Mouse (Mus musculus) forebrain, embryonic 10.5 days (tissue): ENCODE data around the gene Ppp6r3. TPM values are rescaled to one million over a fixed set of nuclear protein-coding genes. Genes with fewer than 3 reads are reported as not detected.

Source experiments
- DNase-seq: peaks from one replicate; pipeline ENCODE4 v3.0.0-alpha.2; 2017; ENCODE audit warnings: low spot score; ENCODE audit errors: extremely low spot score
- H3K27ac ChIP-seq: fragments of 300-500 bp; sonication (generic); 2 replicates; pipeline ENCODE4 v1.5.1; 2016; ENCODE audit warnings: mild to moderate bottlenecking
- H3K27me3 ChIP-seq: fragments of 300-500 bp; sonication (generic); 2 replicates; pipeline ENCODE4 v1.6.1; 2016; ENCODE audit warnings: mild to moderate bottlenecking; ENCODE audit not compliant: poor library complexity, severe bottlenecking
- H3K36me3 ChIP-seq: fragments of 300-500 bp; sonication (generic); replicated peaks from 2 replicates; pipeline ENCODE4 v1.6.1; 2016; ENCODE audit warnings: mild to moderate bottlenecking, moderate library complexity
- H3K4me1 ChIP-seq: fragments of 300-500 bp; sonication (generic); 2 replicates; pipeline ENCODE4 v1.6.1; 2016
- H3K4me3 ChIP-seq: fragments of 300-500 bp; sonication (generic); 2 replicates; pipeline ENCODE4 v1.5.1; 2016; ENCODE audit warnings: mild to moderate bottlenecking, moderate library complexity
- H3K9me3 ChIP-seq: fragments of 300-500 bp; sonication (generic); 2 replicates; pipeline ENCODE4 v1.6.1; 2016; ENCODE audit warnings: mild to moderate bottlenecking, moderate library complexity
- whole genome bisulfite sequencing: fragments of 180-500 bp; shearing (Covaris S2); methylation state at CpG from one replicate; pipeline ENCODE4 v1.1.7; 2016; 5-methylcytosine and 5-hydroxymethylcytosine counted together
- polyA plus RNA-seq: library from polyadenylated mRNA; unstranded; fragments of >200 nt; fragmentation: Nextera tagmentation; extraction: Ambion mirVana; gene quantifications from 2 replicates; pipeline ENCODE4 v1.2.1, GENCODE M21; 2016

The Ppp6r3 gene
- polyA plus RNA-seq, 1 experiment from 2014 or later = 75.3 TPM

DNA sequence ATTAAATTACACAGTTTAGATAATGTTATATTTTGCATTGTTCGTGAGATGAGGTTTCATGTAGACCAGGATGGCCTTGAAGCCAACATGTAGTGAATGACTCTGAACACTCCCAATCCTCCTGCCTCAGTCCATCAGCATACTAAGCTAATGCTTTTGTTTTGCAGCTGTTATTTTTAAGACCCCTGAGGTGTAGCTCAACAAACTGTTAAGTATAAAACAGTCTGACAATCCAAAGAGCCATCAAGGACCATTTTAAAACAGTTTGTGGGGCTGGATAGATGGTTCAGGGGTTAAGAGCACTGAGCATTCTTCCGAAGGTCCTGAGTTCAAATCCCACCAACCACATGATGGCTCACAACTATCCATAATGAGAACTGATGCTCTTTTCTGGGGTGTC, 13.3 kb downstream of the Ppp6r3 start:
- no peak overlapping the region for H3K27ac ChIP-seq
- peaks cover 48% of the 10 kb centered on the region for H3K9me3 ChIP-seq
- no peak overlapping the region for H3K4me3 ChIP-seq
- H3K4me1 ChIP-seq = no peaks in the 10 kb centered on the region
- no peaks in the 10 kb centered on the region for H3K27me3 ChIP-seq
- DNase-seq = no peak
- H3K36me3 ChIP-seq = peaks cover 82% of the 10 kb centered on the region
- 95% methylated on average over 2 of the region's 2 CpGs for WGBS

DNA sequence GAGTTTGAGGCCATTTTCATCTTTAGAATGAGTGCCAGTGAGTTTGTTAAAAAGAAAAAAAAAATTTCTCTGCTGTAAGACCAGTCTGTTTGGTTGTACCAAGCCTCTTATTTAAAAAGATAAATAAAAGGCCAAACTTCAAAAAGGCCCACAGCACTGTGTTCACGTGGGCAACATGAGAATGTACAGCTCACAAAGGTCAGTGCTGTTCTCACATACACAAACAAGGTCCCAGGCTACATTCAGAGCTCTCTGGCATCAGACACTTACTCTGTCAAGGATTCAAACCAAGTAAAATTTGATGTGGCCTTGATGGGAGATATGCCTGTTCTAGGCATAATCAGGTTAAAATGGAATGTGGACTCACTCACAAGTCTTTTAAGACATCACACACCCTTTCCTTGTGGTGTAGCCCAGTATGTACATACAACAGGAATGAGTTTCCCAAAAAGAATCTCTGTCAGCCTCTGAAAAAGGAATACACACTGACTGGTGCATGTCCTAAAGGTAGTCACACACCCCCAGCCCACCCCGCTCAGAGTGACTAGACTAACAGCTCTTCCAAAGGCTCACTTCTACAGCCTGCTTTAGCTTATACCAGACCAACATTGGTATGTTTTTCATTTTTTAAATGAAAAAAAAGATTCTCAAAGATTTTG, 19.3 kb downstream of the Ppp6r3 start:
- Histone ChIP-seq H3K36me3 (peaks cover 39% of the 10 kb centered on the region), H3K4me3 (no peak overlapping the region), H3K27ac (no peak overlapping the region), H3K4me1 (no peaks in the 10 kb centered on the region), H3K27me3 (no peaks in the 10 kb centered on the region), H3K9me3 (peaks cover 35% of the 10 kb centered on the region)
- 92% methylated on average over 2 of the region's 2 CpGs for WGBS
- DNase-seq = no peak

DNA sequence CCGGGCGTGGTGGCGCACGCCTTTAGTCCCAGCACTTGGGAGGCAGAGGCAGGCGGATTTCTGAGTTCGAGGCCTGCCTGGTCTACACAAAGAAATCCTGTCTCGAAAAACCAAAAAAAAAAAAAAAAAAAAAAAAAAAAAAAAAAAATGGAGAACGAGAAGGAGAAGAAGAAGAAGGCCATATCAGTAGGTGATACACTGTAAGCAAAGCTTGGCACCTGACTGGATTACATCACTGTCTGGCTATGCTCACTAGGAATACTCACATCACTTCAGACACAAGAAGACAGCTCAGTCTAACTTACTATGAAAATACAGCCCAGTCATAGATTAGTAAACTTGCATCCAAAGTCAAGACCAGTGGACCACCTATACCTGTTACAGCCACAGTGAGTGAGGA, 20.8 kb downstream of the Ppp6r3 start:
- Histone ChIP-seq H3K27me3 (no peaks in the 10 kb centered on the region), H3K4me3 (no peak overlapping the region), H3K9me3 (peaks cover 20% of the 10 kb centered on the region), H3K36me3 (peaks cover 24% of the 10 kb centered on the region), H3K4me1 (no peaks in the 10 kb centered on the region), H3K27ac (no peak overlapping the region)
- WGBS = 90% methylated on average over 8 of the region's 8 CpGs
- no peak for DNase-seq

DNA sequence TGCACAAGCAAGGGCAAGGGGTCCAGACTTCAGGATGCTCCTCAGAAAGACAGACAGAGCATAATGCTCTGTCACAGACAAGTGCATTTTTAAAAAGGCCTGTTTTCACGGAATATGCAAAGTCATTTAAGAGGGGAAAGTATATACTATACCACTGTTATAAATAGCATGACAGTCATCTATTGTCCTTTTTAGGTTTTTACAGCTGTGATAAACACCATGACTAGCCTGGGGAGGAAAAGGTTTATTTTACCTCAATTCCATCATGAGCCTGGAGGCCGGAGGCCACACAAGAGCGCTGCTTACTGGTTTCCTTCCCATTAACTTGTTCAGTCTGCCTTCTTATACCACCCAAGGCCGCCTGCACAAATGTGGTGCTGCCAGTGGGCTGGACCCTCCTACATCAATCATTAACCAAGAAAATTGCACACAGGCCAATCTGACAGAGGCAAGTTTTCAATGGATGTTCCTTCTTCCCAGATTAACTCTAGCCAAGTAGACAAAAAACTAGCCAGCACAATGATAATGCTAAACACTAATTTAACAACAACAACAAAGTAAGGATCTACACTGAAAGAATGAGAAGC, 23.9 kb downstream of the Ppp6r3 start:
- 86% methylated on average over 4 of the region's 4 CpGs for WGBS
- Histone ChIP-seq H3K4me3 (no peak overlapping the region), H3K9me3 (peaks cover 7% of the 10 kb centered on the region; the same call in 1 of the 2 replicates), H3K36me3 (peaks cover 27% of the 10 kb centered on the region), H3K27me3 (no peaks in the 10 kb centered on the region), H3K27ac (no peak overlapping the region), H3K4me1 (no peaks in the 10 kb centered on the region)
- DNase-seq = no peak

DNA sequence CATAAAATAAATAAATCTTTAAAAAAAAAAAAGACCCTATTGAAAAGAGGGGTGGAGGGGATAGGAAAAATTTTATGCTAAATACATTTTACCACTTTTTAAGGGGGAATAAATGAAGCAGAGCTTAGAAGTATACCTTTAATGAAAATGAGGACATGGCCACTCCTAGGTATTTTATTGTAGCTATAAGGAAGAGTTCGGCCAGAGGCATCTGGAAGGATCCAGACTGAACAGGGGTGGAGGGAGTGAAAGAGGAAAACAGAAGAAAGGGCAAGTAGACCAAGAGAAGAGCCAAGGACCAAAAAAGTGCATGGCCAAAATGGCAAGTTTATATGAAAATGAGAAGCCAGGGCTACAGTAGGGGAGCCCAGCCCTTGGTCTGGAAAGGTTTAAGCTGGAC, 25.4 kb downstream of the Ppp6r3 start:
- no peak overlapping the region for H3K4me3 ChIP-seq
- H3K27ac ChIP-seq = no peak overlapping the region
- WGBS = 96% methylated on average over 1 of the region's 1 CpGs
- no peaks in the 10 kb centered on the region for H3K4me1 ChIP-seq
- DNase-seq = no peak
- peaks cover 26% of the 10 kb centered on the region for H3K36me3 ChIP-seq
- H3K27me3 ChIP-seq = no peaks in the 10 kb centered on the region
- H3K9me3 ChIP-seq = peaks cover 3% of the 10 kb centered on the region; the same call in 1 of the 2 replicates

DNA sequence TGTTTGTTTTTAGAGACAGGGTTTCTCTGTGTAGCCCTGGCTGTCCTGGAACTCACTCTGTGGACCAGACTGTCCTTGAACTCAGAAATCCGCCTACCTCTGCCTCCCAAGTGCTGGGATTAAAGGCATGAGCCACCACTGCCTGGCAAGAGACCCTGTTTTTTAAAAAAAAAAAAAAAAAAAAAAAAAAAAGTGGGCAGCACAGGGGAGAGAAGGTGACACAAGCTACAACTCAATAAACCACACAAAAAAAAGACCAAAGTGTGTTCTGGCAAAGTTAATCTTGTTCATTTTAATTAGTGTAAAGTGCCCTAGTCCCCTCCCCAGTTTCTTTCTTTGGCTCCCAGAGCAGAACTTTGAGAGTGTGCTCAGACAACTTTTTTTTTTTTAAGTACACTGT, 26.3 kb downstream of the Ppp6r3 start:
- 96% methylated on average over 1 of the region's 1 CpGs for WGBS
- no peaks in the 10 kb centered on the region for H3K27me3 ChIP-seq
- no peak for DNase-seq

DNA sequence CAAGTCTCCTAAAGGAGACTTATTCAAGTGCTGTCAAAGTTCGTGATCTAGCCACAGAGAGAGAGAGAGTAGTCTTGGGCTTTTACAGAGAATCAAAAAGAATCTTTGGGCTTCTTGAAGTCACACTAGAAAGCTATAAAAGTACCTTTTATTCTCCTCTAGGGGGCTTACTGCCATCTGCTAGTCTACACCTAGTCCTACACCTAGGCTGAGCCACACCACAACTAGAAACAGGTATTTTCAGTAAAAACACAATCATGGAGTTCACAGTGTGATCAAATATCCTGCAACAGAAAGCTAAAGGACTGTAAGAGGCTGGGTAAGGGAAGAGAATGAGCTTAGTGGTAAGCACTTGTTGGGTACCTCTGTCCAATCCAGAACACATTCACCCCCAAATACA, 27.2 kb downstream of the Ppp6r3 start:
- no peak overlapping the region for H3K4me3 ChIP-seq
- no peak overlapping the region for H3K27ac ChIP-seq
- no peaks in the 10 kb centered on the region for H3K4me1 ChIP-seq
- H3K27me3 ChIP-seq = no peaks in the 10 kb centered on the region
- DNase-seq = no peak
- no peaks in the 10 kb centered on the region for H3K9me3 ChIP-seq
- peaks cover 33% of the 10 kb centered on the region for H3K36me3 ChIP-seq
- WGBS = 96% methylated on average over 1 of the region's 1 CpGs

More for the DNA sequence above, 26.3 kb downstream of the Ppp6r3 start:
- H3K36me3 ChIP-seq = peaks cover 26% of the 10 kb centered on the region
- H3K4me1 ChIP-seq = no peaks in the 10 kb centered on the region
- H3K4me3 ChIP-seq = no peak overlapping the region
- H3K27ac ChIP-seq = no peak overlapping the region
- no peaks in the 10 kb centered on the region for H3K9me3 ChIP-seq

DNA sequence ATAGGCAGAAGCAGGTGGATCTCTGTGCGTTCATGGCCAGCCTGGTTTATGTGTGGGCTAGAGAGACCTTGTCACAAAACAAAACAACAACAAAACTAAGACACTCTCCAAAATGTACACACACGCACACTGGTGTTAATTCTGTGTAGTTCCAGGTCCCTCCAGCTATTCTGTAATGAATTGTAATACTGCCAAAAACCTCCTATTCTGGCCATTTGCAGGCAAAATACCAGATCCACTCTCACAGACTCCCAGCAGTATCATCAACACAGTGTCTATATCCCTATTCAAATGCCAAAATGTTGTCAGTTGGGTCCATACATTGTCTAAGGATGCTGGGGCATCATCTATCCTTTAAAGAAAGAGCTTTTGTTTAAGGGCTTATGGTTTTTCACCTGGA, 30.6 kb downstream of the Ppp6r3 start:
- no peaks in the 10 kb centered on the region for H3K27me3 ChIP-seq
- no peaks in the 10 kb centered on the region for H3K9me3 ChIP-seq
- no peak overlapping the region for H3K4me3 ChIP-seq
- no peaks in the 10 kb centered on the region for H3K4me1 ChIP-seq
- no peak for DNase-seq
- peaks cover 64% of the 10 kb centered on the region for H3K36me3 ChIP-seq
- no peak overlapping the region for H3K27ac ChIP-seq
- 87% methylated on average over 2 of the region's 2 CpGs for WGBS

DNA sequence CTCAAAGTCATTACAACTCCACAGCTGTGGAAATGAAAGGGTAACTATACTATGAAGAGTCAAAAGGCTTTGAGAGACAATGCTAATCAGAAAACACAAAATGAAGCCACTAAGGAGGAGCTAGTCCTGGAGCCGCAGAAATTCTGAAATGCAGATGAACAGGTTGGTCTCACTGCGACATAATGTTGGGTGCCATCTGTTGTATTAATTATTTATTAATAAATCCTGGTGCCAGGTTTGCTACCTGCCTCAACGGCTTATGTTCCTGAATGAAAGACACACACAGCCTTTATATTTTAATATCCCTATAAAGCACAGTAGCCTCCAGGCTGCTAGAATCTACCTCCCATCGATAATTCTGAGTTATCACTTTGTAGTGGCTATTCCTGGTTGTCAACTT, 33.0 kb downstream of the Ppp6r3 start:
- Histone ChIP-seq H3K9me3 (no peaks in the 10 kb centered on the region), H3K4me3 (no peak overlapping the region), H3K27ac (no peak overlapping the region), H3K4me1 (no peaks in the 10 kb centered on the region), H3K36me3 (peaks cover 75% of the 10 kb centered on the region), H3K27me3 (no peaks in the 10 kb centered on the region)
- no peak for DNase-seq
- WGBS = 96% methylated on average over 4 of the region's 4 CpGs

DNA sequence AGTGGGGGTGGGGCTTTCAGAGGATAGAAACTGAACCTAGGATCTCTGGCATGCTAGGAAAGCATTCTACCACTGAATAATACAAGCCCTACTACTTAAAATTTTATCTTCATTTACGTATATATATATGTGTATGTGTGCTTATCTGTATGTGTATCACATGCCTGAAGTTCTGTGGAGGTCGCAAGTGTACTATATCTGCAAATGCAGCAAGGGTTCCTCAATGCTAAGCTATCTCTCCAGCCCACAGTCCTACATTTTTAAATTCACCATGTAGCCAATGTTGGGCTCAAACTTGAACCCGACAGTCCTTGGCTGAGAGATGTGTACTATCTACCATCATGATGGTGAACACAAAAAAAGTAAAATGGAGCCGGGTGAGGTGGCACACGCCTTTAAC, 34.6 kb downstream of the Ppp6r3 start:
- Histone ChIP-seq H3K27me3 (no peaks in the 10 kb centered on the region), H3K36me3 (peaks cover 72% of the 10 kb centered on the region), H3K4me3 (no peak overlapping the region), H3K27ac (no peak overlapping the region), H3K9me3 (no peaks in the 10 kb centered on the region), H3K4me1 (no peaks in the 10 kb centered on the region)
- WGBS = 95% methylated on average over 5 of the region's 5 CpGs
- no peak for DNase-seq

DNA sequence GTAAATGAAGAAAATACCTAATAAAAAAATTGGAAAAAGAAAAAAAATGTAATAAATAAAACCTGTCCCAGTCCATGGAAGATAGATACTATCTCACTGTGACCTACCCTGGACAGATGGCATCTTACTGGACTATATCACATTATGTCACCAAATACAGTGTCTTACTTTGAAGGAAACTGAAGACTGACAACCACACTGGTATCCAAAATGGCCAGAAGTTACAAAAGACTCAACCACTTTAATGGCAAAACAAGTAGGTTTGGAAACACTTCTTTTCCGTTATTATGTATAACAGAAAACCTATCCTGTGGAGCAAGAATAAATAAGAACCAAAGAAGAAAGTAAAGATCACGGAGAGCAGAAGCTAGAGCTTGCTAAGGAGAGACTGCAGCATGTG, 35.3 kb downstream of the Ppp6r3 start:
- no peak overlapping the region for H3K4me3 ChIP-seq
- 99% methylated on average over 2 of the region's 2 CpGs for WGBS
- no peak for DNase-seq
- no peak overlapping the region for H3K27ac ChIP-seq
- H3K4me1 ChIP-seq = no peaks in the 10 kb centered on the region
- no peaks in the 10 kb centered on the region for H3K27me3 ChIP-seq
- peaks cover 75% of the 10 kb centered on the region for H3K36me3 ChIP-seq
- no peaks in the 10 kb centered on the region for H3K9me3 ChIP-seq

DNA sequence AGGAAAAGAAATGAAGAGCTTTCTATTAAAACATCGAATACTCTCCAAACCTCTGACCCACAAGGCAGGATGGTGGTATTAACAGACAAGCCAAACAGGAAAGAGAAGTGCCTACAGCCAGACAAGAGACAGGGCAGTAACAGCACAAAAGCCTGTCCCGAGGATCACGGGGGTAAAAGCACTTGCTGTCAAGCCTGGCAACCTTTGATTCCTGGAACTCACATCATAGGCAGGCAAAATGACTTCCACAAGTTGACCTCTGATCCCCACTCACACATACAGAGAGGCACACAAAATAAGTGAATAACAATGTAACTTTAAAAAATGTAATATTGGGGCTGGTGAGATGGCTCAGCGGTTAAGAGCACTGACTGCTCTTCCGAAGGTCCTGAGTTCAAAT, 36.1 kb downstream of the Ppp6r3 start:
- DNase-seq = no peak
- Histone ChIP-seq H3K4me1 (no peaks in the 10 kb centered on the region), H3K9me3 (no peaks in the 10 kb centered on the region), H3K36me3 (peaks cover 79% of the 10 kb centered on the region), H3K4me3 (no peak overlapping the region), H3K27ac (no peak overlapping the region), H3K27me3 (no peaks in the 10 kb centered on the region)
- 90% methylated on average over 5 of the region's 5 CpGs for WGBS

DNA sequence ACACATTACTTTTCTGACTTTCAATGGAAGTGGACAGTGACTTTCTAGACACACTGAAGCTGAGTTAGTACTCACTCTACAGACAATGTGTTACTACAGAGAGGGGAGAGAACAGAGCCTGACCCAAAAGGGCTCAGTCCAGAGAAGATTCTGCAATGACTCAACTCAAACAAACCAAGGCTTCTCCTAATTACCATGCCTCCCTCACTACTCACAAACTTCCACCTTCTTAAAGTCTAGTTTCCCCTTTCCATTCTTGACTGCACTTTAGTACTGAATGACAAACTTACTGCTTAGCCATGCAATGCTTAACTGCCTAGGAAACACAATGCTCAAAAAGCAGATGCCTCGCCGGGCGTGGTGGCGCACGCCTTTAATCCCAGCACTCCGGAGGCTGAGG, 37.9 kb downstream of the Ppp6r3 start:
- DNase-seq = no peak
- no peak overlapping the region for H3K4me3 ChIP-seq
- H3K9me3 ChIP-seq = peaks cover 3% of the 10 kb centered on the region; the same call in 1 of the 2 replicates
- peaks cover 83% of the 10 kb centered on the region for H3K36me3 ChIP-seq
- no peak overlapping the region for H3K27ac ChIP-seq
- no peaks in the 10 kb centered on the region for H3K27me3 ChIP-seq
- H3K4me1 ChIP-seq = no peaks in the 10 kb centered on the region
- 99% methylated on average over 6 of the region's 6 CpGs for WGBS
